Mouse (Mus musculus) kidney, embryonic 16.5 days (tissue): ENCODE measurements at regions not wholly inside any gene's neighbourhood (a gene's known extent, or its start where the extent isn't known, plus 50 kb on each side); places are given as distances from the start of the nearest gene placed in this dataset.

ENCODE experiments used
- ATAC-seq: fragments of 200-750 bp; cut with Nextera tagmentation; 2 replicates; pipeline ENCODE4 v1.8.0; 2017; ENCODE audit warnings: moderate TSS enrichment; ENCODE audit not compliant: low FRiP score, low TSS enrichment
- H3K27ac ChIP-seq: fragments of 300-500 bp; sonication (generic); 2 replicates; pipeline ENCODE4 v1.5.1; 2014; ENCODE audit warnings: low read length
- H3K27me3 ChIP-seq: fragments of 300-500 bp; sonication (generic); 2 replicates; pipeline ENCODE4 v1.6.1; 2014; ENCODE audit warnings: low read length, control low read depth, mixed read lengths; ENCODE audit not compliant: insufficient read depth
- H3K36me3 ChIP-seq: fragments of 300-500 bp; sonication (generic); 2 replicates; pipeline ENCODE4 v1.6.1; 2014; ENCODE audit warnings: low read length, control low read depth, mixed read lengths; ENCODE audit not compliant: insufficient read depth
- H3K4me1 ChIP-seq: fragments of 300-500 bp; sonication (generic); 2 replicates; pipeline ENCODE4 v1.6.1; 2014; ENCODE audit warnings: low read length, control low read depth, mixed read lengths; ENCODE audit not compliant: insufficient read depth
- H3K4me2 ChIP-seq: fragments of 300-500 bp; sonication (generic); replicated peaks from 2 replicates; pipeline ENCODE4 v1.6.1; 2014; ENCODE audit warnings: low read depth, low read length
- H3K4me3 ChIP-seq: fragments of 300-500 bp; sonication (generic); 2 replicates; pipeline ENCODE4 v1.5.1; 2014; ENCODE audit warnings: mild to moderate bottlenecking, low read length
- H3K9ac ChIP-seq: fragments of 300-500 bp; sonication (generic); replicated peaks from 2 replicates; pipeline ENCODE4 v1.6.1; 2014; ENCODE audit warnings: low read length
- H3K9me3 ChIP-seq: fragments of 300-500 bp; sonication (generic); 2 replicates; pipeline ENCODE4 v1.6.1; 2016; ENCODE audit warnings: low read length, control low read depth
- WGBS: fragments of 180-500 bp; shearing (Covaris S2); extraction: QIAGEN DNeasy Blood & Tissue Kit; methylation state at CpG from one replicate; pipeline ENCODE4 v1.1.7; 2014; 5-methylcytosine and 5-hydroxymethylcytosine counted together

GRCm38 (mm10) chr13:63654514-63654913, 81.1 kb upstream of the Ptch1 start:
- WGBS: 77% methylated on average over 6 of the region's 6 CpGs
- H3K4me2 ChIP-seq: no peak overlapping the region
- ATAC-seq: no peak
- H3K36me3 ChIP-seq: no peaks in the 10 kb centered on the region
- no peaks in the 10 kb centered on the region for H3K4me1 ChIP-seq
- H3K27ac ChIP-seq: no peak overlapping the region
- no peaks in the 10 kb centered on the region for H3K9me3 ChIP-seq
- no peaks in the 10 kb centered on the region for H3K27me3 ChIP-seq
- no peak overlapping the region for H3K4me3 ChIP-seq
- H3K9ac ChIP-seq: no peak overlapping the region

DNA sequence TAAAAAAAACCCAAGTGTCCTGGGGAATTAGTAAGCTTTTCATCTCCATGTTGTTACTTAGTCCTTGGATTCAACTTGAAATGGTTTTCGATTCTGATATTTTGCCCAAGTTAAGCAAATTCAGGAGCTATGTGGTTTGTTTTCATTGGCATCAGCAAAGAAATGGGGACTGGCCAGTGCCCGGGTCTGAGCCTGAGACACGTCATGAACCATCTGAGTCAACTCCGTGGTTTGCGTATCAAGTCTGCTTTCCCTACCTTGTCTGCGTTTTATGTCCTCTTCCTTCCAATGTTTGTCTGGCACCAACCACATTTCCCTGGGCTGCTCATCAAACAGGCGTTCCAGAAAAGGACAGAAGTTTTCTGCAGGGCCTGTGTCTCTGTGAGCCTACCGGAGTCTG, 83.7 kb upstream of the Ptch1 start:
- Histone ChIP-seq H3K4me2 (no peak overlapping the region), H3K27me3 (no peaks in the 10 kb centered on the region), H3K36me3 (no peaks in the 10 kb centered on the region), H3K9ac (no peak overlapping the region), H3K9me3 (no peaks in the 10 kb centered on the region), H3K27ac (no peak overlapping the region), H3K4me3 (no peak overlapping the region), H3K4me1 (no peaks in the 10 kb centered on the region)
- 82% methylated on average over 8 of the region's 8 CpGs for WGBS
- ATAC-seq: no peak

GRCm38 (mm10) chr13:63659412-63659811, 86.0 kb upstream of the Ptch1 start:
- H3K4me2 ChIP-seq: no peak overlapping the region
- WGBS: 92% methylated on average over 7 of the region's 7 CpGs
- H3K9me3 ChIP-seq: no peaks in the 10 kb centered on the region
- no peaks in the 10 kb centered on the region for H3K36me3 ChIP-seq
- H3K27ac ChIP-seq: no peak overlapping the region
- H3K27me3 ChIP-seq: no peaks in the 10 kb centered on the region
- no peak for ATAC-seq
- H3K4me1 ChIP-seq: no peaks in the 10 kb centered on the region
- H3K9ac ChIP-seq: no peak overlapping the region
- H3K4me3 ChIP-seq: no peak overlapping the region

DNA sequence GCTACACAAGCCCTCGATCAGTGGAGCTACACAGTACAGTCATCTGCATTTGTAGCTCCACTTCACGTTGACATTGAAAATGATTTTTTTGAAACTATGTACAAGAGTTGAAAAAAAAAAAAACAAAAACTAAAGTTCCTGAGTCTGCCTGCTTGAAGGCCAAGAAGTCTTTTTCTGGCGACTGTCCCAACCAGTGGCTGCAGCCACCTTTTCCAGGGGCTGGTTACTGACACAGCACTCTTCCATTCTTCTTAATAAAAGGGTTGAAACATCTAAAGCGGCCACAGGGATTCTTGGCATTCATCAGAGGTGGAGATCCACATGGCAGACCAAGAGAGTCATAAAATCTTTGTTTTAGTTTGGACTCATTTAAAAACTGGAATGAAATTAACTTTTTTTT, 87.0 kb upstream of the Ptch1 start:
- Histone ChIP-seq H3K9ac (no peak overlapping the region), H3K4me3 (no peak overlapping the region), H3K4me1 (no peaks in the 10 kb centered on the region), H3K4me2 (no peak overlapping the region), H3K9me3 (no peaks in the 10 kb centered on the region), H3K27me3 (no peaks in the 10 kb centered on the region), H3K27ac (no peak overlapping the region), H3K36me3 (no peaks in the 10 kb centered on the region)
- WGBS: 77% methylated on average over 4 of the region's 4 CpGs
- ATAC-seq: no peak

DNA sequence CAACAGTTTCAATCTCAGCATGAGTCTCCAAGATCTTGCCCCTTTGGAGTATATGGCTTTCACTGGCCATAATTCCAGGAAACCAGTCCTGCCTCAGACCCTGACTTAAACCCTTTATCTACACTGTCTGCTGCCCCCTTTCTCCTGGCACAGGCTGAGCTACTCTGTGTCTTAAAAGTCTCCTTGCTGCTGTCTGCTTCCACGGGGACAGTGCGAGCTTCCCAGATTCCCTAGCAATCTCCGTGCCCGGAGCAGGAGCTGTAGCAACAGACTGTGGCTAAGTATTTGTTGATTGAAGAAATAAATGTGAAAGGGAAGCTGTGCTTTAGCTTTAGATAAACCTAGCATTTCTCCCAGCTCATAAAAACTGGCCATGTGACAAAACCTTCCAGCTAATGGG, 95.2 kb upstream of the Ptch1 start:
- H3K4me2 ChIP-seq: no peak overlapping the region
- H3K27ac ChIP-seq: no peak overlapping the region
- no peaks in the 10 kb centered on the region for H3K9me3 ChIP-seq
- no peaks in the 10 kb centered on the region for H3K27me3 ChIP-seq
- no peak overlapping the region for H3K9ac ChIP-seq
- no peak overlapping the region for H3K4me3 ChIP-seq
- 0 out of 2 replicates have a peak, but pooled peaks cover 3% of the 10 kb centered on the region for H3K4me1 ChIP-seq
- ATAC-seq: no peak
- H3K36me3 ChIP-seq: no peaks in the 10 kb centered on the region
- WGBS: 26% methylated on average over 4 of the region's 4 CpGs

- H3K4me3 ChIP-seq: no peak overlapping the region
- 25% methylated on average over 2 of the region's 2 CpGs for WGBS
- 0 out of 2 replicates have a peak, but pooled peaks cover 3% of the 10 kb centered on the region for H3K4me1 ChIP-seq
- no peak overlapping the region for H3K9ac ChIP-seq
- H3K9me3 ChIP-seq: no peaks in the 10 kb centered on the region
- H3K4me2 ChIP-seq: no peak overlapping the region
- no peak overlapping the region for H3K27ac ChIP-seq
- H3K36me3 ChIP-seq: no peaks in the 10 kb centered on the region
- H3K27me3 ChIP-seq: no peaks in the 10 kb centered on the region
- no peak for ATAC-seq
Observed at GRCm38 (mm10) chr13:63669031-63669430, 95.6 kb upstream of the Ptch1 start.

- Histone ChIP-seq H3K27me3 (no peaks in the 10 kb centered on the region), H3K4me1 (0 out of 2 replicates have a peak, but pooled peaks cover 3% of the 10 kb centered on the region), H3K4me2 (no peak overlapping the region), H3K36me3 (no peaks in the 10 kb centered on the region), H3K9ac (no peak overlapping the region), H3K27ac (no peak overlapping the region), H3K9me3 (no peaks in the 10 kb centered on the region), H3K4me3 (no peak overlapping the region)
- WGBS: 47% methylated on average over 4 of the region's 4 CpGs
- ATAC-seq: no peak
Observed at GRCm38 (mm10) chr13:63672425-63672824, 99.0 kb upstream of the Ptch1 start.

DNA sequence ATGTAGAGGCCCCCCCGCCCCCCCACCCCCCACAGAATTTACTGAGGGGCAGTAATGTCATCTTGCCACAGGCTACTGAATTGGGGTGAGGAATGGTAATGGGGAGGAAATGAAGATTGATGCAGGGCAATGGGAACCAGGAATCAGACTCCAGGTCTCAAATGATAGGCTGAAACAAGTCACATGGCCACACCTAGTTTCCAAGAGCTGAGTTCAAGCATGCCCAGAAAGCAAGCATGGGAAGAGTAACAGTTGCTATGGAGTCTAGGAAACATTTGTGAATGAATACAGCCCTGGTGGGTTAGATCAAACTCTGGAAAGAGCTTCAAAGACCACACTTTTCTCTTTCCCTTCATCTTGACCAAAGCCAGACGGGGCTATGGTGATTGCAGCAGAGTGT, 104.3 kb upstream of the Ptch1 start:
- H3K9me3 ChIP-seq: no peaks in the 10 kb centered on the region
- ATAC-seq: no peak
- no peak overlapping the region for H3K27ac ChIP-seq
- H3K4me2 ChIP-seq: no peak overlapping the region
- H3K4me3 ChIP-seq: no peak overlapping the region
- no peaks in the 10 kb centered on the region for H3K36me3 ChIP-seq
- H3K9ac ChIP-seq: no peak overlapping the region
- 76% methylated on average over 2 of the region's 2 CpGs for WGBS
- H3K27me3 ChIP-seq: no peaks in the 10 kb centered on the region
- H3K4me1 ChIP-seq: no peaks in the 10 kb centered on the region

GRCm38 (mm10) chr13:63678265-63679260, 105.2 kb upstream of the Ptch1 start:
- H3K4me2 ChIP-seq: no peak overlapping the region
- H3K9ac ChIP-seq: no peak overlapping the region
- H3K27me3 ChIP-seq: no peaks in the 10 kb centered on the region
- H3K9me3 ChIP-seq: no peaks in the 10 kb centered on the region
- no peak for ATAC-seq
- H3K4me1 ChIP-seq: no peaks in the 10 kb centered on the region
- H3K36me3 ChIP-seq: no peaks in the 10 kb centered on the region
- H3K27ac ChIP-seq: no peak overlapping the region
- no peak overlapping the region for H3K4me3 ChIP-seq
- 52% methylated on average over 10 of the region's 10 CpGs for WGBS

- no peak overlapping the region for H3K27ac ChIP-seq
Observed at GRCm38 (mm10) chr13:63682341-63682740, 108.9 kb upstream of the Ptch1 start.

More at GRCm38 (mm10) chr13:63682341-63682740, 108.9 kb upstream of the Ptch1 start:
- no peaks in the 10 kb centered on the region for H3K27me3 ChIP-seq
- H3K9me3 ChIP-seq: no peaks in the 10 kb centered on the region
- H3K4me3 ChIP-seq: no peak overlapping the region
- no peaks in the 10 kb centered on the region for H3K4me1 ChIP-seq
- no peaks in the 10 kb centered on the region for H3K36me3 ChIP-seq
- WGBS: 73% methylated on average over 2 of the region's 4 CpGs
- H3K4me2 ChIP-seq: no peak overlapping the region
- no peak overlapping the region for H3K9ac ChIP-seq
- no peak for ATAC-seq
